In the genomic region with DNA sequence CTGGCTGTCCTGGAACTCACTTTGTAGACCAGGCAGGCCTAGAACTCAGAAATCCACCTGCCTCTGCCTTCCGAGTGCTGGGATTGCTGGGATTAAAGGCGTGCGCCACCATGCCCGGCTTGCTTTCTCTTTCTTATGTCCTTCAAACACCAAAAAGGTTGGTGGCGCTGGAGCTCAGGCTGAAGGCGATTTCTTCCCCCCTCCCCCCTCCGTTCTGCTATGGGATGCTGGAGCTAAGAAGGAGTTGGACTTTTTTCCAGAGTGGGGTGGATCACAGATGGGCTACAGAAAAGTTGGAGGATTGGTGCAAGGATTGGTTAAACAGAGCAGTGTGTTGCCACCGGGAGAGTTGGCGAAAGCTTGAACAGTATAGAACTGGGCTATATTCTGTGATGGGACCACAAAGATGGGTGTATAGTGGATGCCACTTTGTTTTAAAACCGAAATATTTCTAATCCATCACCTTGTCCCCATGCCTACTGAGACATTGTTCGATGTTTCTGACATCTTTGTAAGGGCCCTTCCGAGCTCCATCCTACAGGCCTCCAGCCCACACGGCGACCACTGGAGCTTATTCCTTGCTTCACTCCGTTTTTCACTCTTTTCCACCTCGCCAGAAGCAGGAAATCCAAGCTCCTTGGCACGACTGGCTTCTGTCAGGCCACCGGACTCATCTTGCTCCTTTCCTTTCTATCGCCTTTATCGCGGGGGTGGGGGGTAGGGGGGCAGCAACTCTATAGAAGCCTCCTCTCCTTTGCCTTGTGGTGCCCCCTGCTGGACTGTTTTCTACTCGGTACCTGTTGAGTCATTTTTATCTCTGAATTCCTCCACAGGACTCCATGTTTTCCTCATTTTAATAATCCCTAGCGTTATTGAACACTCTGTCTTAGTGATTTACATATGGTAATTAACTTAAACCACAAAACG, we compare ENCODE assay signal across 8 mouse cellular contexts. TPM values are rescaled to one million over a fixed set of nuclear protein-coding genes. Genes with fewer than 3 reads are reported as not detected.
A peak's percentile ranks its signal among the peaks of the same experiment; 100 is the strongest.
DNase-seq lines count a peak whose midpoint lies in the region; ATAC-seq and TF ChIP-seq lines count a peak whose summit lies in the region.

No protein-coding gene starts in this region.

- peaks cover 19% of the 10 kb centered on the region for H3K4me1 ChIP-seq in erythroblast, embryonic 14.5 days (ENCODE audit: control insufficient read depth)
- no peaks in the 10 kb centered on the region for H3K4me1 ChIP-seq in brown adipose tissue, adult 24 weeks (ENCODE audit: control insufficient read depth, insufficient read depth, insufficient read length, low read length)
- H3K4me1 ChIP-seq in limb, embryonic 10.5 days: peaks cover 4% of the 10 kb centered on the region
- peaks cover 21% of the 10 kb centered on the region for H3K4me1 ChIP-seq in testis, adult 2 months (ENCODE audit: control insufficient read depth, insufficient read depth, low read length)

- ATAC-seq in erythroblast, adult 5-6 weeks (replicated peaks; ENCODE audit: low FRiP score, poor library complexity, severe bottlenecking): no peak

- H3K4me3 ChIP-seq in erythroblast, embryonic 14.5 days (replicated peaks): peak overlapping the region; percentile 23
- peak overlapping the region; percentile 34; the same call in 1 of the 2 replicates for H3K4me3 ChIP-seq in brown adipose tissue, adult 24 weeks (ENCODE audit: insufficient read depth, low read depth, low read length)
- H3K4me3 ChIP-seq in limb, embryonic 10.5 days: peak overlapping the region; percentile 29
- peak overlapping the region; percentile 72 for H3K4me3 ChIP-seq in testis, adult 2 months (ENCODE audit: control insufficient read depth, low read depth, low read length)

- no peaks in the 10 kb centered on the region for H3K36me3 ChIP-seq in erythroblast, embryonic 14.5 days (ENCODE audit: control insufficient read depth)
- no peaks in the 10 kb centered on the region for H3K36me3 ChIP-seq in limb, embryonic 10.5 days
- H3K36me3 ChIP-seq in testis, adult 2 months (ENCODE audit: control insufficient read depth, insufficient read depth, low read length): no peaks in the 10 kb centered on the region

- no peak overlapping the region for H3K27ac ChIP-seq in brown adipose tissue, adult 24 weeks (replicated peaks; ENCODE audit: low read depth, low read length)
- H3K27ac ChIP-seq in limb, embryonic 10.5 days: 0 out of 2 replicates have a peak overlapping the region, but pooled peaks have one; percentile 50
- no peak overlapping the region; the same call in 1 of the 2 replicates for H3K27ac ChIP-seq in testis, adult 2 months (ENCODE audit: control insufficient read depth, insufficient read depth, low read depth, low read length)

- no peaks in the 10 kb centered on the region for H3K9me3 ChIP-seq in erythroblast, embryonic 14.5 days (ENCODE audit: control insufficient read depth, low read length)
- H3K9me3 ChIP-seq in limb, embryonic 10.5 days (replicated peaks): no peaks in the 10 kb centered on the region

- peak; percentile 80 for DNase-seq in CD4-positive helper T cell, adult 2 months (ENCODE audit: low read depth, low spot score)
- peak; percentile 52 for DNase-seq in heart, adult 8-10 months (ENCODE audit: low spot score)
- DNase-seq in limb, embryonic 10.5 days (ENCODE audit: low spot score): peak; percentile 75
- peak; percentile 73 for DNase-seq in mesoderm, embryonic 11.5 days (ENCODE audit: low read depth, low spot score)

- TF ChIP-seq POLR2A in testis, adult 2 months (IDR thresholded peaks at IDR 0.05; ENCODE audit: control insufficient read depth, low read depth, low read length): no peak

- H3K27me3 ChIP-seq in erythroblast, embryonic 14.5 days (ENCODE audit: control insufficient read depth): peaks cover 6% of the 10 kb centered on the region
- no peaks in the 10 kb centered on the region for H3K27me3 ChIP-seq in limb, embryonic 10.5 days (ENCODE audit: low read depth, poor library complexity, severe bottlenecking)
- H3K27me3 ChIP-seq in testis, adult 2 months (ENCODE audit: control insufficient read depth, insufficient read depth, low read length): no peaks in the 10 kb centered on the region

- WGBS in limb, embryonic 10.5 days: 46% methylated on average over 24 of the region's 24 CpGs

- TF ChIP-seq CTCF in testis, adult 2 months (IDR thresholded peaks at IDR 0.05; ENCODE audit: control insufficient read depth, insufficient read depth, insufficient replicate concordance, low read depth, low read length): peak; percentile 21; the same call in 1 of the 2 replicates

RNA-seq across cellular contexts. Expression of gene Sit1, which starts 4.4 kb away (rescaled TPM):
- not detected in 2 replicates for polyA plus RNA-seq in erythroblast, embryonic 14.5 days (2012)
- total RNA-seq in erythroblast, adult 5-6 weeks (2015; ENCODE audit: low replicate concordance): not detected in 2 replicates
- total RNA-seq in erythroblast, adult 5-6 weeks (2017; ENCODE audit: low replicate concordance): not detected in 2 replicates
- polyA plus RNA-seq in brown adipose tissue, adult 24 weeks (2012; ENCODE audit: insufficient read depth, insufficient read length, missing spikeins): not detected in 2 replicates
- not detected for total RNA-seq in heart, adult 8-10 months (2022)
- not detected in 2 replicates for polyA plus RNA-seq in limb, embryonic 10.5 days (2016; fragmentation: Nextera tagmentation; extraction: Ambion mirVana)
- polyA plus RNA-seq in testis, adult 2 months (2012; rRNA removed): not detected in 2 replicates

RNA-seq across cellular contexts. Expression of gene Ccdc107, which starts 13.5 kb away (rescaled TPM):
- polyA plus RNA-seq in erythroblast, embryonic 14.5 days (2012): 10.5 and 12.4 TPM in 2 replicates
- total RNA-seq in erythroblast, adult 5-6 weeks (2015; ENCODE audit: low replicate concordance): 4.6 and 17.1 TPM in 2 replicates
- total RNA-seq in erythroblast, adult 5-6 weeks (2017; ENCODE audit: low replicate concordance): 5.2 and 36.1 TPM in 2 replicates
- 31.3 and 34.0 TPM in 2 replicates for polyA plus RNA-seq in brown adipose tissue, adult 24 weeks (2012; ENCODE audit: insufficient read depth, insufficient read length, missing spikeins)
- 10 to 100 TPM; 28.7 to 39.4 (median 32.4) TPM for total RNA-seq in heart, adult 8-10 months (2022)
- 44.3 and 50.8 TPM in 2 replicates for polyA plus RNA-seq in limb, embryonic 10.5 days (2016; fragmentation: Nextera tagmentation; extraction: Ambion mirVana)
- 33.5 and 46.6 TPM in 2 replicates for polyA plus RNA-seq in testis, adult 2 months (2012; rRNA removed)

RNA-seq across cellular contexts. Expression of gene Arhgef39, which starts 20.3 kb away (rescaled TPM):
- polyA plus RNA-seq in erythroblast, embryonic 14.5 days (2012): 9.4 and 10.5 TPM in 2 replicates
- total RNA-seq in erythroblast, adult 5-6 weeks (2015; ENCODE audit: low replicate concordance): 22.4 and 40.9 TPM in 2 replicates
- total RNA-seq in erythroblast, adult 5-6 weeks (2017; ENCODE audit: low replicate concordance): 18.0 and 29.2 TPM in 2 replicates
- polyA plus RNA-seq in brown adipose tissue, adult 24 weeks (2012; ENCODE audit: insufficient read depth, insufficient read length, missing spikeins): not detected in 2 replicates
- total RNA-seq in heart, adult 8-10 months (2022): not detected
- 45.1 and 49.8 TPM in 2 replicates for polyA plus RNA-seq in limb, embryonic 10.5 days (2016; fragmentation: Nextera tagmentation; extraction: Ambion mirVana)
- 26.6 and 27.3 TPM in 2 replicates for polyA plus RNA-seq in testis, adult 2 months (2012; rRNA removed)

RNA-seq across cellular contexts. Expression of gene Cd72, which starts 24.7 kb away (rescaled TPM):
- 0.09 TPM in 1 of 2 replicates, not detected in the other for polyA plus RNA-seq in erythroblast, embryonic 14.5 days (2012)
- 2.1 and 2.3 TPM in 2 replicates for total RNA-seq in erythroblast, adult 5-6 weeks (2015; ENCODE audit: low replicate concordance)
- 0.43 and 7.9 TPM in 2 replicates for total RNA-seq in erythroblast, adult 5-6 weeks (2017; ENCODE audit: low replicate concordance)
- polyA plus RNA-seq in brown adipose tissue, adult 24 weeks (2012; ENCODE audit: insufficient read depth, insufficient read length, missing spikeins): 1.5 and 1.9 TPM in 2 replicates
- total RNA-seq in heart, adult 8-10 months (2022): 1 to 10 TPM in 1 of 4 experiments, under 1 TPM in 3; 0.24 to 1.1 (median 0.69) TPM
- polyA plus RNA-seq in limb, embryonic 10.5 days (2016; fragmentation: Nextera tagmentation; extraction: Ambion mirVana): 2.0 and 2.3 TPM in 2 replicates
- 0.34 and 0.63 TPM in 2 replicates for polyA plus RNA-seq in testis, adult 2 months (2012; rRNA removed)

RNA-seq across cellular contexts. Expression of gene Car9, which starts 27.6 kb away (rescaled TPM):
- not detected in 2 replicates for polyA plus RNA-seq in erythroblast, embryonic 14.5 days (2012)
- total RNA-seq in erythroblast, adult 5-6 weeks (2015; ENCODE audit: low replicate concordance): 0.63 TPM in 1 of 2 replicates, not detected in the other
- total RNA-seq in erythroblast, adult 5-6 weeks (2017; ENCODE audit: low replicate concordance): 0.56 and 0.77 TPM in 2 replicates
- polyA plus RNA-seq in brown adipose tissue, adult 24 weeks (2012; ENCODE audit: insufficient read depth, insufficient read length, missing spikeins): not detected in 2 replicates
- 1 to 10 TPM in 1 of 4 experiments, under 1 TPM in 3; 0.25 to 1.0 (median 0.52) TPM for total RNA-seq in heart, adult 8-10 months (2022)
- 1.0 and 1.3 TPM in 2 replicates for polyA plus RNA-seq in limb, embryonic 10.5 days (2016; fragmentation: Nextera tagmentation; extraction: Ambion mirVana)
- polyA plus RNA-seq in testis, adult 2 months (2012; rRNA removed): 0.07 and 0.38 TPM in 2 replicates
